Mouse (Mus musculus) spleen, adult 2 months (tissue): Measurements from ENCODE around the gene Tnrc6a. TPM values are rescaled to one million over a fixed set of nuclear protein-coding genes. Genes with fewer than 3 reads are reported as not detected.
A peak's percentile ranks its signal among the peaks of the same experiment; 100 is the strongest.

Experiments used
- DNase-seq, 2 experiments: peaks; one replicate each; pipeline versions ENCODE4 v3.0.0 to v3.0.0-alpha.2; 2012 to 2021; ENCODE audit warnings: low spot score in 2 of 2, low read depth in 1 of 2
- H3K27ac ChIP-seq: fragments of 200-500 bp; 2 replicates; pipeline ENCODE4 v1.5.1; 2012; ENCODE audit warnings: low read length, inconsistent platforms; ENCODE audit not compliant: insufficient read depth
- H3K27me3 ChIP-seq: fragments of 200-500 bp; 2 replicates; pipeline ENCODE4 v1.6.1; 2012; ENCODE audit warnings: mild to moderate bottlenecking, moderate library complexity, low read length, inconsistent platforms; ENCODE audit not compliant: control insufficient read depth, insufficient read depth
- H3K36me3 ChIP-seq: fragments of 200-500 bp; 2 replicates; pipeline ENCODE4 v1.6.1; 2012; ENCODE audit warnings: mild to moderate bottlenecking, low read length, inconsistent platforms; ENCODE audit not compliant: control insufficient read depth, insufficient read depth
- H3K4me1 ChIP-seq: fragments of 200-500 bp; 2 replicates; pipeline ENCODE4 v1.6.1; 2011; ENCODE audit warnings: inconsistent platforms; ENCODE audit not compliant: control insufficient read depth, insufficient read depth, insufficient read length
- H3K4me3 ChIP-seq: fragments of 200-500 bp; 2 replicates; pipeline ENCODE4 v1.5.1; 2011; ENCODE audit warnings: mild to moderate bottlenecking, inconsistent platforms; ENCODE audit not compliant: insufficient read depth, insufficient read length; ENCODE audit errors: extremely low read depth
- CTCF ChIP-seq: fragments of 200-500 bp; IDR thresholded peaks from 2 replicates; pipeline ENCODE4 v1.5.1; 2011; ENCODE audit warnings: mild to moderate bottlenecking, inconsistent platforms; ENCODE audit not compliant: insufficient read depth, insufficient read length, insufficient replicate concordance; ENCODE audit errors: extremely low read depth
- POLR2A ChIP-seq: fragments of 200-500 bp; IDR thresholded peaks from 2 replicates; pipeline ENCODE4 v1.6.1; 2011; ENCODE audit warnings: low read depth, low read length, inconsistent platforms
- WGBS: fragments of 180-500 bp; shearing (Covaris S2); methylation state at CpG from one replicate; pipeline ENCODE4 v1.1.7; 2018; 5-methylcytosine and 5-hydroxymethylcytosine counted together
- polyA plus RNA-seq: library from polyadenylated mRNA; depleted of rRNA; stranded (reverse); fragments of >200 nt; gene quantifications from 2 replicates; pipeline ENCODE4 v1.2.3, GENCODE M21; 2012

Tnrc6a gene
- polyA plus RNA-seq, 1 experiment: 33.2 TPM

GRCm38 (mm10) chr7:123194696-123195095, 71.0 kb downstream of the Tnrc6a start:
- no peak for DNase-seq
- H3K36me3 ChIP-seq: peaks cover 29% of the 10 kb centered on the region
- no peaks in the 10 kb centered on the region for H3K4me1 ChIP-seq
- TF ChIP-seq CTCF: no peak
- TF ChIP-seq POLR2A: no peak
- no peak overlapping the region for H3K27ac ChIP-seq
- H3K4me3 ChIP-seq: no peak overlapping the region
- no peaks in the 10 kb centered on the region for H3K27me3 ChIP-seq
- 96% methylated on average over 8 of the region's 8 CpGs for WGBS

GRCm38 (mm10) chr7:123196432-123196831, 72.7 kb downstream of the Tnrc6a start:
- no peak for DNase-seq
- Histone ChIP-seq H3K4me1 (no peaks in the 10 kb centered on the region), H3K27me3 (no peaks in the 10 kb centered on the region), H3K27ac (no peak overlapping the region), H3K36me3 (peaks cover 17% of the 10 kb centered on the region), H3K4me3 (no peak overlapping the region)
- TF ChIP-seq CTCF: no peak
- no peak for TF ChIP-seq POLR2A
- WGBS: 94% methylated on average over 5 of the region's 5 CpGs

GRCm38 (mm10) chr7:123198695-123199094, 75.0 kb downstream of the Tnrc6a start:
- Histone ChIP-seq H3K4me1 (no peaks in the 10 kb centered on the region), H3K4me3 (no peak overlapping the region), H3K27ac (no peak overlapping the region), H3K36me3 (peaks cover 2% of the 10 kb centered on the region; the same call in 1 of the 2 replicates), H3K27me3 (no peaks in the 10 kb centered on the region)
- TF ChIP-seq CTCF: no peak
- TF ChIP-seq POLR2A: no peak
- WGBS: 81% methylated on average over 10 of the region's 10 CpGs
- no peak for DNase-seq

- no peak for DNase-seq
These were observed 75.5 kb downstream of the Tnrc6a start for GRCm38 (mm10) chr7:123199151-123199550.

GRCm38 (mm10) chr7:123199656-123200206, 76.0 kb downstream of the Tnrc6a start:
- Histone ChIP-seq H3K36me3 (no peaks in the 10 kb centered on the region), H3K4me3 (no peak overlapping the region), H3K27ac (no peak overlapping the region), H3K4me1 (no peaks in the 10 kb centered on the region), H3K27me3 (no peaks in the 10 kb centered on the region)
- no peak for DNase-seq
- WGBS: 91% methylated on average over 15 of the region's 15 CpGs
- TF ChIP-seq CTCF: no peak
- TF ChIP-seq POLR2A: no peak

More at GRCm38 (mm10) chr7:123199151-123199550, 75.5 kb downstream of the Tnrc6a start:
- no peak for TF ChIP-seq CTCF
- no peak for TF ChIP-seq POLR2A
- 78% methylated on average over 3 of the region's 3 CpGs for WGBS
- H3K36me3 ChIP-seq: peaks cover 2% of the 10 kb centered on the region; the same call in 1 of the 2 replicates
- no peak overlapping the region for H3K27ac ChIP-seq
- H3K27me3 ChIP-seq: no peaks in the 10 kb centered on the region
- no peak overlapping the region for H3K4me3 ChIP-seq
- H3K4me1 ChIP-seq: no peaks in the 10 kb centered on the region

GRCm38 (mm10) chr7:123200722-123201121, 77.0 kb downstream of the Tnrc6a start:
- 60% methylated on average over 9 of the region's 9 CpGs for WGBS
- no peak for DNase-seq
- Histone ChIP-seq H3K4me1 (no peaks in the 10 kb centered on the region), H3K36me3 (no peaks in the 10 kb centered on the region), H3K4me3 (no peak overlapping the region), H3K27ac (no peak overlapping the region; the same call in 1 of the 2 replicates), H3K27me3 (no peaks in the 10 kb centered on the region)
- TF ChIP-seq POLR2A: no peak
- no peak for TF ChIP-seq CTCF

GRCm38 (mm10) chr7:123205261-123205660, 81.6 kb downstream of the Tnrc6a start:
- Histone ChIP-seq H3K36me3 (no peaks in the 10 kb centered on the region), H3K27me3 (no peaks in the 10 kb centered on the region), H3K4me1 (no peaks in the 10 kb centered on the region), H3K27ac (no peak overlapping the region), H3K4me3 (no peak overlapping the region)
- 17% methylated on average over 14 of the region's 14 CpGs for WGBS
- DNase-seq: peak; percentile 14 to 32
- TF ChIP-seq CTCF: peak; percentile 32; the same call in 1 of the 2 replicates
- TF ChIP-seq POLR2A: no peak
